Mouse (Mus musculus): ENCODE measurements around the gene Hoxa9. TPM values are rescaled to one million over a fixed set of nuclear protein-coding genes. Genes with fewer than 3 reads are reported as not detected.

Hoxa9 gene
- polyA plus RNA-seq, 1 experiment = 1.7 TPM

GRCm38 (mm10) chr6:52211170-52211935, 19.5 kb downstream of the Hoxa9 start:
- Histone ChIP-seq H3K4me1 (ENCODE audit: control insufficient read depth, insufficient read depth, insufficient read length, low read length) (peaks cover 7% of the 10 kb centered on the region; the same call in 1 of the 2 replicates), H3K27ac (replicated peaks; ENCODE audit: low read depth, low read length) (no peak overlapping the region), H3K4me3 (ENCODE audit: insufficient read depth, low read depth, low read length) (peak overlapping the region; percentile 76)

- Histone ChIP-seq H3K27ac (replicated peaks; ENCODE audit: low read depth, low read length) (peak overlapping the region; percentile 24; the same call in 1 of the 2 replicates), H3K4me1 (ENCODE audit: control insufficient read depth, insufficient read depth, insufficient read length, low read length) (0 out of 2 replicates have a peak, but pooled peaks cover 3% of the 10 kb centered on the region), H3K4me3 (ENCODE audit: insufficient read depth, low read depth, low read length) (peak overlapping the region; percentile 54; the same call in 1 of the 2 replicates)
Measured at GRCm38 (mm10) chr6:52209685-52210046, 21.2 kb downstream of the Hoxa9 start.

GRCm38 (mm10) chr6:52208868-52209684, 21.8 kb downstream of the Hoxa9 start:
- H3K4me1 ChIP-seq (ENCODE audit: control insufficient read depth, insufficient read depth, insufficient read length, low read length) = 0 out of 2 replicates have a peak, but pooled peaks cover 3% of the 10 kb centered on the region
- H3K27ac ChIP-seq (replicated peaks; ENCODE audit: low read depth, low read length) = peak overlapping the region; percentile 24; the same call in 1 of the 2 replicates

GRCm38 (mm10) chr6:52208072-52208867, 22.6 kb downstream of the Hoxa9 start, which contains the start of gene Hoxa6:
Hoxa6 (minus strand) TSS chr6:52208722.
- H3K4me3 ChIP-seq (ENCODE audit: insufficient read depth, low read depth, low read length) = peak within 1 kb of the TSS; percentile 73
- 0 out of 2 replicates have a peak, but pooled peaks cover 3% of the 10 kb centered on the region for H3K4me1 ChIP-seq (ENCODE audit: control insufficient read depth, insufficient read depth, insufficient read length, low read length)
- H3K27ac ChIP-seq (replicated peaks; ENCODE audit: low read depth, low read length) = peak within 1 kb of the TSS; percentile 43; the same call in 1 of the 2 replicates

More at GRCm38 (mm10) chr6:52208868-52209684, 21.8 kb downstream of the Hoxa9 start:
- peak overlapping the region; percentile 54 for H3K4me3 ChIP-seq (ENCODE audit: insufficient read depth, low read depth, low read length)

- no peak overlapping the region for H3K4me3 ChIP-seq (ENCODE audit: insufficient read depth, low read depth, low read length)
- no peak overlapping the region for H3K27ac ChIP-seq (replicated peaks; ENCODE audit: low read depth, low read length)
- H3K4me1 ChIP-seq (ENCODE audit: control insufficient read depth, insufficient read depth, insufficient read length, low read length) = 0 out of 2 replicates have a peak, but pooled peaks cover 3% of the 10 kb centered on the region
Measured at GRCm38 (mm10) chr6:52207684-52207976, 23.3 kb downstream of the Hoxa9 start.

GRCm38 (mm10) chr6:52206882-52207683, 23.8 kb downstream of the Hoxa9 start:
- no peak overlapping the region for H3K4me3 ChIP-seq (ENCODE audit: insufficient read depth, low read depth, low read length)
- 0 out of 2 replicates have a peak, but pooled peaks cover 3% of the 10 kb centered on the region for H3K4me1 ChIP-seq (ENCODE audit: control insufficient read depth, insufficient read depth, insufficient read length, low read length)
- no peak overlapping the region for H3K27ac ChIP-seq (replicated peaks; ENCODE audit: low read depth, low read length)

- H3K4me3 ChIP-seq (ENCODE audit: insufficient read depth, low read depth, low read length) = no peak overlapping the region
Measured at GRCm38 (mm10) chr6:52205638-52206621, 25.0 kb downstream of the Hoxa9 start.

GRCm38 (mm10) chr6:52205221-52205620, 25.7 kb downstream of the Hoxa9 start:
- H3K4me3 ChIP-seq (ENCODE audit: insufficient read depth, low read depth, low read length) = no peak overlapping the region
- H3K4me1 ChIP-seq (ENCODE audit: control insufficient read depth, insufficient read depth, insufficient read length, low read length) = peaks cover 6% of the 10 kb centered on the region; the same call in 1 of the 2 replicates
- no peak overlapping the region for H3K27ac ChIP-seq (replicated peaks; ENCODE audit: low read depth, low read length)

More at GRCm38 (mm10) chr6:52205638-52206621, 25.0 kb downstream of the Hoxa9 start:
- peaks cover 6% of the 10 kb centered on the region; the same call in 1 of the 2 replicates for H3K4me1 ChIP-seq (ENCODE audit: control insufficient read depth, insufficient read depth, insufficient read length, low read length)
- no peak overlapping the region for H3K27ac ChIP-seq (replicated peaks; ENCODE audit: low read depth, low read length)

- H3K4me1 ChIP-seq (ENCODE audit: control insufficient read depth, insufficient read depth, insufficient read length, low read length) = peaks cover 6% of the 10 kb centered on the region; the same call in 1 of the 2 replicates
- H3K27ac ChIP-seq (replicated peaks; ENCODE audit: low read depth, low read length) = peak within 1 kb of the TSS; percentile 93
- peak within 1 kb of the TSS; percentile 84 for H3K4me3 ChIP-seq (ENCODE audit: insufficient read depth, low read depth, low read length)
Measured at GRCm38 (mm10) chr6:52204050-52204752, 26.7 kb downstream of the Hoxa9 start, which contains the start of gene Hoxa5. Hoxa5 (minus strand) TSS chr6:52204587.

- peak overlapping the region; percentile 93 for H3K27ac ChIP-seq (replicated peaks; ENCODE audit: low read depth, low read length)
- peak overlapping the region; percentile 84 for H3K4me3 ChIP-seq (ENCODE audit: insufficient read depth, low read depth, low read length)
- H3K4me1 ChIP-seq (ENCODE audit: control insufficient read depth, insufficient read depth, insufficient read length, low read length) = peaks cover 3% of the 10 kb centered on the region; the same call in 1 of the 2 replicates
Measured at GRCm38 (mm10) chr6:52203371-52204049, 27.4 kb downstream of the Hoxa9 start.

- Histone ChIP-seq H3K4me1 (ENCODE audit: control insufficient read depth, insufficient read depth, insufficient read length, low read length) (peaks cover 3% of the 10 kb centered on the region; the same call in 1 of the 2 replicates), H3K27ac (replicated peaks; ENCODE audit: low read depth, low read length) (peak overlapping the region; percentile 93), H3K4me3 (ENCODE audit: insufficient read depth, low read depth, low read length) (peak overlapping the region; percentile 84)
Measured at GRCm38 (mm10) chr6:52203121-52203370, 27.8 kb downstream of the Hoxa9 start.

- peaks cover 5% of the 10 kb centered on the region; the same call in 1 of the 2 replicates for H3K4me1 ChIP-seq (ENCODE audit: control insufficient read depth, insufficient read depth, insufficient read length, low read length)
- peak overlapping the region; percentile 93 for H3K27ac ChIP-seq (replicated peaks; ENCODE audit: low read depth, low read length)
- H3K4me3 ChIP-seq (ENCODE audit: insufficient read depth, low read depth, low read length) = peak overlapping the region; percentile 84
Measured at GRCm38 (mm10) chr6:52202362-52203120, 28.3 kb downstream of the Hoxa9 start.
